Mouse (Mus musculus) spleen, adult 18-20 months (tissue): ENCODE data around the gene Wdr20.

Source experiments
- DNase-seq, 2 experiments: peaks; one replicate each; pipeline ENCODE4 v3.0.0; 2022; ENCODE audit warnings: mixed read lengths in 2 of 2

Wdr20 gene

DNA sequence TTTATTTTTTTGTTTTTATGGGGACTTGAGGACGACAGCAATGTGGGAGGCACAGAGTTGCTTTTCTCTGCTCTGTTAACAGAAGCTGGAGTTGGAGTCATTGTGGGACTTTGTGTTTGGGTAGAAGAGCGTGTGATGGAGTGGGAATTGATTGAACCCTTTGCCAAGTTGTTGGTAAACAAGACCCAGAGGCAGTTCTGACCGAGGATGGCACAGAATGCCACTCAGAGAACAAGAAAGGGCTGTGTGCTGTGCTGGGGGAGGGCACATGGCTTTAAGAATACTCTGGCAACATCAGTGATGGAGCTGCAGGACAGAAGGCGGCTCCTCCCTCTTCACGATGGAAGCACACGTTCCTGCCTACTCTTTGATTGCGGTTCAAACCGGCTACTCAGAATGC, 43.4 kb downstream of the Wdr20 start:
- DNase-seq = no peak

- no peak for DNase-seq
Measured at GRCm38 (mm10) chr12:110782278-110782677, 44.5 kb downstream of the Wdr20 start.

- DNase-seq = no peak
Measured at GRCm38 (mm10) chr12:110784211-110784610, 46.5 kb downstream of the Wdr20 start.

- no peak for DNase-seq
Measured at GRCm38 (mm10) chr12:110786243-110786642, 48.5 kb downstream of the Wdr20 start.

GRCm38 (mm10) chr12:110790580-110790979, 52.8 kb downstream of the Wdr20 start:
- DNase-seq = no peak

DNA sequence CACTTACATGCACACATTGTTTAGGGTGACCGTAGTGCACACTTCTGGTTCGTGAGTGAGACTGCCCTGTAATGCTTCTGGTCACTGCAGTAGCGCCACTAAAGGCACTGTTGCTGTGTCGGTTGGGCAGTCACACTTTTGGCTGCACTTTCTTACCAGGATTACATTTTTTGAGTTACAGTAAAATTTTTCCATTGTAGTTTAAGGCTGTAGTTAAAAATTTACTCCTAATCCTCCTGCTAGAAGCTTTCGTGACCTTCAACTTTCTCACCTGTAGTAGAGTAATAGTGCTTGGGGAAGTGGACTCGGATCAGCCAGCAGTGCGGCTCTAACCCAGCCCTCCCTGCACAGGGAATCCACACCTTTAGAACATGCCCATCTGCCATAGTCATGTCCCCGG, 53.3 kb downstream of the Wdr20 start:
- DNase-seq = no peak

DNA sequence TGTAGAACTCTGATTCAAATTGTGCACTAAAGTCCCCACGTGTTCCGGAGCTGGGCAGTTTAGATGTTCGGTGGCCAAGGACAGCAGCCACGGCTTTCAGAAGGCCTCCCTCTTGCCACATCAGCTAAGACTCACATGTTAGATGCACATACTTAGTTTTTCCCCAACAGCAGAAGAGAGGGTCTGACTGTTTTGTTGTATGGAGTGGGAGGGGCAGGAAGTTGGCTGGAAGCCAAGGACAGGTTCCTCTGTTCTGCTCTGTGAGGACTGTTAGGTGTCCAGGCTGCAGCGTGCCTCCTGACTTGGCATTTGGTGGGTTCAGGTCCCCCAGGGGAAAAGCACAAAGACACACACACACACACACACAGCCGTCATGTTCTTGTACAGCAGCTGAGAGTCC, 57.3 kb downstream of the Wdr20 start:
- peak in 1 of 2 experiments; percentile 15 for DNase-seq

DNA sequence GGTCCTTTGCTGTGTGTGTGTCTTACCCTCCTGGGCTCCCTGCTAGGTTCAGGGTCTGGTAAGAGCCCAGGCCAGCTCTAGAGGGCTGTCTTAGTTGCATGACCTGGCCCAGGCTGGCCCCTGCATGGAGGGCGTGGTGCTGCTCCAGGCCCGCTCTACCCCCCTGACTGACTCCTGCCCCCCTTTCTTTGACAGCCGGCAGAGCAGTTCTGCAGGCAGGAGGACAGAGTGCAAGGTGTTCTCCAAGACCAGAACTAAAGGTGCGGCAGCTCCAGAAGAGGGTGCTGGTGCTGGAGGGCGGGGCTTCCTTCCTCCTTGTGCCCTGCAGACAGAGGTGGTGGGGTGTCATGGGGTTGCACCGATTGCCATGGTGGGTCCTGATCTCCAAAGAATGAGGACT, 59.0 kb downstream of the Wdr20 start:
- DNase-seq = no peak

- DNase-seq = no peak
Measured at GRCm38 (mm10) chr12:110797202-110797601, 59.5 kb downstream of the Wdr20 start.

DNA sequence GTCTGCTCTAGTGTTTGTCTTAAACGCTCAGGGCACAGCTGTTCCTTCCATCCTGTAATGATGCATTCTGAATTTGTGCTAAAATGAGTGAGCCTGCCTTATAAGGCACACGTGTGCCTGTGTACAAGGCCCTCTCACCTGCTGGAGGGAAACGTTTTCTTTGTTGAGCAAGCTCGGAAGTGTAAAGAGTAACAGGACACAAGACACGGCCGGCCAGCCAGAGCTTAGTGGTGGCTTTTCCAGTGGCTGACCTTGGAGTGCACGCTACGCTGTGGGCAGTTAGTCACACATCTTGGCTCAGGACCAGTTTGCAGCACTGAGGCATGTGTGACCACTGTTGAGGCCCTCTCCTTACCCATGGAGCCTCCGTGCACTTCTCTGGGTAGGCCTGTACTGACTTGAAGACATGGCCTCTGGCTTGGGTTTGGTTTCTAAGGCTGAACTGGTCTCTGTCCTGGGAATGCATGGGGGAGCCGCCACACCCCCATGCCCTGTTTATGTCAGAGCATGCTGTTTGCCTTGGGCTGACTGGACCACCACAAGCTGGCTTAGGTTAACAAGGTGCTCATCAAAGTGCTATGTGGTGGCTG, 60.2 kb downstream of the Wdr20 start:
- DNase-seq = no peak

DNA sequence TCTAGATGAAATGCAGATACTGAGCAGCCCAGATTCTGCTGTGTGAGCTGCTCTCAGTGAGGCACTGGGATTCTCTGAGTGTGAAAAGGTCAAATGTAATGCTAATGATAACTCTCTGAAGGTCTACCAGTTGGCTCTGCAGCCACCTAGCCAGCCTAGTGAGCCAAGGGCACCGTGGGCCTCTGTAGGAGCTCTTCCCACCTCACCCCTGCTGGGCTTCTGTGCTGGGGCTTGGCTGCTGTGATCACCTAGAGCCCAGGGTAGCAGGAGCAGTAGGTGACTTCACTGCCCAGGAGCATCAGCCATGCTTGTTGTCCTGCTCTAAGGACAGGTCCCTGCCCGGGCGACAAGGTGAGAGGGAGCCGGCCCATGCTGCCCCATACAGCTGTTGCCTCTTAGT, 61.5 kb downstream of the Wdr20 start:
- no peak for DNase-seq

- DNase-seq = no peak
Measured at GRCm38 (mm10) chr12:110801876-110802464, 64.2 kb downstream of the Wdr20 start.

GRCm38 (mm10) chr12:110802674-110803297, 65.0 kb downstream of the Wdr20 start:
- no peak for DNase-seq

DNA sequence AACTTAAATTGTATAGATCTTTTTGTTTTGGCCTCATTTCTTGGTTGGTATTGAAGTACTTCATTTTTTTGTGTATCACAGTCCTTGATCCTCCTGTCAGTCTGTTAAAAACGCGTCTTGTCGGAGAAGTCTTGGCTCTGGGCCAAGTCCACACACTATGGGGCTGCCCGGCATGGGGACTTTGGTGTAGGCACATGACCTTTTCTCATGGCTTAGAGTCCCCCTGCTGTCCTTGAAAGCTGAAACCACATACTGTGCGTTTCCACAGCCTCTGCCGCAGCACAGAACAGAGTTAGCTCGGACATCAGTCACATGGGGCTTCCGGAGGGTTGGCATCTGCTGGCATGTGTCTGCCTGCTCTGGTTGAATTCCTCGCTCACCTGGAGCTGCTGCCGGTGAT, 66.5 kb downstream of the Wdr20 start:
- DNase-seq = no peak

DNA sequence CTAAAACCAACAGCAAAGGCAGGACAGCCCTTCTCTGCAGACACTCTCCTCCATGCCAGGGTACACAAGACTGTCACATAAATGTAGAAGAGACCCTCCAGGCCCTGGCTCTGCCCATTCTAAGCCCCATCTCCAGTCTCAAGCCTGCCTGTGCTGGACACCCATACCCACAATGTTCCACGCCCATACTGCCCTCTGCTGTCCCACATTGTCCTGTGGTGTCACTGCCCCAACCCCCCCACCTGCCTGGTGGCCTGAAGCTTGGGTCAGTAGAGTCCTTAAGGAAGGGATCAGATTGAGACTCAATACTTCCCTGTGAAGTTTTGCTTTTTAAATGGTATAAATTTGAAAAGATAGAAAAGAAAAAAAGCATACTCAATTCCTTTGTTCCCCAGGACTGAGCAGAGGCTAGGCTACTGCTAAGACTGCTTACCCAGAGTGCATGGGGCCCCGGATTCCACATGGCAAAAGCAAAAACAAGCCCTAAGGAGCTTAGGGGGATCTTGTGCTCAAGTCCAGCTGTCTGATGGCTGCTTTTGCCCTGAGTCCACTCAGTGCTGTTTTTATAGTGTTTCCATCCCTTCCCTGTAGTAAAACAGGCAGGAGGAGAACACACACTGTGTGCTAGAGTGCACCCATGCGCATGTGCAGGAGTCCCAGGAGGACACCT, 68.7 kb downstream of the Wdr20 start:
- DNase-seq = peak in 1 of 2 experiments; percentile 32

DNA sequence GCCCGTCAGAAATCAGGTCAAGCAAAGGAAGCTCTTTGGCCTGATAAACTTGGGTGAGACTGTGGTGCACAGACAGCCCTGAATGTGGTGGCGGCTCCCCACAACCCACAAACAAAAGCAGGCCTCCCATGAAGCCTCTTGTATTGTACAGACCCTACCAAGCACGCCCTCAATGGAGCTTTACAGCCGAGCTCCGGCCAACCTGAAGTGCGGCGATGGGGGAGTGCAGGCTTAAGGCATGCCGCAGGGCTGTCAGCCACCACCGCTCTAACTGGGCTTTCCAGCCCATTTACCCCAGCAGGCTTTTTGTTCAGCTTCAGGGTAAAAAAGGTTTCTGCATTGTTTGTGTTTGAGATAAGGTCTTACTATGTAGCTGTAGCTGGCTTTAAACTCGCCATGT, 70.7 kb downstream of the Wdr20 start:
- DNase-seq = no peak

- DNase-seq = no peak
Measured at GRCm38 (mm10) chr12:110808848-110809247, 71.1 kb downstream of the Wdr20 start.

DNA sequence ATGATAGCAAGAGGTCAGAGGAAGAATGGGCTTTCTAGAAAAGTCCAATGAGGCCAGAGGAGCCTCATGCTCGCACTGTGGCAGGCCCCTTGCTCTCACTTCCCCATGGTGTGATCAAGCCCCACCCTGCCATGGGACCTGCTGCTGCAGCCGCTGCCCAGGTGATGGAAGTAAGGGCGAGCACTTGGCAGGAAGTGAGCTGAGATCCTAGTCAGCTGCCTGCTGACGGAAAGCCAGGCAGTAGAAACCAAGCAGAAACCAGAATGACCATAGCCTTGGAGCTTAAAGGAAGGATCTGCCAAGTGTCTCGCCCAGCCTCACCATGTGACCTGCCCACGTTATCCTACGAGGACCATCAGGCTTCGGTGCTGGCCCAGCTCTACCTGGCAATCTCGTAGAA, 75.4 kb downstream of the Wdr20 start:
- DNase-seq = peak; percentile 10 to 19

- DNase-seq = no peak
Measured at GRCm38 (mm10) chr12:110813624-110814023, 75.9 kb downstream of the Wdr20 start.

- DNase-seq = no peak
Measured at GRCm38 (mm10) chr12:110814924-110815323, 77.2 kb downstream of the Wdr20 start.

GRCm38 (mm10) chr12:110816833-110817232, 79.1 kb downstream of the Wdr20 start:
- DNase-seq = no peak

GRCm38 (mm10) chr12:110819367-110819766, 81.6 kb downstream of the Wdr20 start:
- no peak for DNase-seq

GRCm38 (mm10) chr12:110821787-110822186, 84.0 kb downstream of the Wdr20 start:
- DNase-seq = no peak

DNA sequence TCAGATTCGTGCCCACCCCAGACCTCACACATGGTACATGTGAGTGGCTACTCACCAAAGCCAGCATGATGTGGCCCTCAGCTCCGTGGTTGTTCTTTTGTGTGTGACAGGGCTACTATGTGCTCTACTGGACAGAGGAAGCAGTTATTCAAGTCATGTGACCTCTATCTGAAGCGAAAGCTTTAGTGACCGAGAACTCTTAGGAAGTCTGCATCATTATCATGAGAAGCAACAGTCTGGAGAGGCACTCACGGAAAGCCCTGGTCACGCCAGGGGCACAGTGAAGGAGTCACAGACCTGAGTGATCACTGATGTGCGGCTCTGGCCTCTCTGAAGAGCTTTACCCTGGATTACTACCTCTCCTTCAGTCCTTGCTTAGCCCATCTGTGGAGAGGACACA, 84.6 kb downstream of the Wdr20 start:
- DNase-seq = no peak
